Mouse (Mus musculus): Measurements from ENCODE around the gene Cldn6.

DNA sequence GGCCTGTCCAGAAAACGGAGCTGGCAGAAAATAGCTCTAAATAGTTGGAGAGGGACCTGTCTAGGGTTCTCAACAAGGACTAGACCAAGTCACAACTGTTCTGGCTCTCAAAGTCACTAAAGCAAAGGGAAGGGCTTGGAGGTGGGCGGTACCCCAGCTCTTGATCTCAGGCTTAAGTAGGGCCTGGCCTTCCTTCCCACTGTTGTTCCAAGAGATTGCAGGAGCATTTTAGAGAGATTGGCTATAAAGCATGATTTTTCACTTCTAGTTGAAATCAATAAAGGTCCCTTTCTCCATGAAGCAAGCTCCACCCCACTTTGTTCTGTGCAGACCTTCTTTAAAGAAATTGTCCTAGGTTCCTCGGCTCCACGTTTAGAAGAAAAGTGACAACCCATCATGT, 46.4 kb downstream of the Cldn6 start:
- TF ChIP-seq POLR2A (IDR thresholded peaks at IDR 0.05; ENCODE audit: borderline replicate concordance, low read depth, low read length): no peak
- TF ChIP-seq CTCF (IDR thresholded peaks at IDR 0.05; ENCODE audit: low read depth, low read length): no peak

Measured in bone marrow macrophage, adult 2 months (primary cell).